Mouse (Mus musculus) hindbrain, embryonic 12.5 days (tissue): ENCODE measurements at regions not wholly inside any gene's neighbourhood (a gene's known extent, or its start where the extent isn't known, plus 50 kb on each side); places are given as distances from the start of the nearest gene placed in this dataset.

Source experiments
- ATAC-seq: fragments of 200-750 bp; cut with Nextera tagmentation; 2 replicates; pipeline ENCODE4 v1.8.0; 2017; ENCODE audit warnings: moderate TSS enrichment; ENCODE audit not compliant: low FRiP score
- H3K27ac ChIP-seq: fragments of 300-500 bp; sonication (generic); 2 replicates; pipeline ENCODE4 v1.5.1; 2016; ENCODE audit warnings: mild to moderate bottlenecking
- H3K27me3 ChIP-seq: fragments of 300-500 bp; sonication (generic); 2 replicates; pipeline ENCODE4 v1.6.1; 2016; ENCODE audit warnings: mild to moderate bottlenecking
- H3K36me3 ChIP-seq: fragments of 300-500 bp; sonication (generic); 2 replicates; pipeline ENCODE4 v1.6.1; 2016; ENCODE audit warnings: mild to moderate bottlenecking
- H3K4me1 ChIP-seq: fragments of 300-500 bp; sonication (generic); 2 replicates; pipeline ENCODE4 v1.6.1; 2016
- H3K4me2 ChIP-seq: fragments of 300-500 bp; sonication (generic); replicated peaks from 2 replicates; pipeline ENCODE4 v1.6.1; 2016; ENCODE audit warnings: mild to moderate bottlenecking
- H3K4me3 ChIP-seq: fragments of 300-500 bp; sonication (generic); 2 replicates; pipeline ENCODE4 v1.5.1; 2016; ENCODE audit warnings: mild to moderate bottlenecking
- H3K9ac ChIP-seq: fragments of 300-500 bp; sonication (generic); 2 replicates; pipeline ENCODE4 v1.6.1; 2016; ENCODE audit warnings: mild to moderate bottlenecking, moderate library complexity
- H3K9me3 ChIP-seq: fragments of 300-500 bp; sonication (generic); replicated peaks from 2 replicates; pipeline ENCODE4 v1.6.1; 2016; ENCODE audit warnings: mild to moderate bottlenecking
- WGBS: fragments of 180-500 bp; shearing (Covaris S2); methylation state at CpG from one replicate; pipeline ENCODE4 v1.1.7; 2016; 5-methylcytosine and 5-hydroxymethylcytosine counted together

- H3K4me1 ChIP-seq = no peaks in the 10 kb centered on the region
- H3K27me3 ChIP-seq = no peaks in the 10 kb centered on the region
- ATAC-seq = no peak
- no peak overlapping the region for H3K27ac ChIP-seq
- H3K36me3 ChIP-seq = no peaks in the 10 kb centered on the region
- H3K9me3 ChIP-seq = no peaks in the 10 kb centered on the region
- no peak overlapping the region for H3K4me3 ChIP-seq
- H3K4me2 ChIP-seq = no peak overlapping the region
- H3K9ac ChIP-seq = no peak overlapping the region
- WGBS = 88% methylated on average over 7 of the region's 7 CpGs
Measured at GRCm38 (mm10) chr15:72323158-72323557, 1511.2 kb upstream of the Gm6569 start.

GRCm38 (mm10) chr15:72331262-72331661 is 1503.1 kb upstream of the Gm6569 start:
- no peak for ATAC-seq
- Histone ChIP-seq H3K9ac (no peak overlapping the region), H3K4me1 (no peaks in the 10 kb centered on the region; the same call in 1 of the 2 replicates), H3K4me3 (no peak overlapping the region), H3K27me3 (no peaks in the 10 kb centered on the region), H3K36me3 (no peaks in the 10 kb centered on the region), H3K27ac (no peak overlapping the region), H3K9me3 (no peaks in the 10 kb centered on the region), H3K4me2 (no peak overlapping the region)
- 70% methylated on average over 4 of the region's 4 CpGs for WGBS

- Histone ChIP-seq H3K27me3 (no peaks in the 10 kb centered on the region), H3K4me3 (no peak overlapping the region), H3K9me3 (no peaks in the 10 kb centered on the region), H3K36me3 (no peaks in the 10 kb centered on the region), H3K9ac (no peak overlapping the region), H3K27ac (no peak overlapping the region), H3K4me2 (no peak overlapping the region), H3K4me1 (no peaks in the 10 kb centered on the region; the same call in 1 of the 2 replicates)
- ATAC-seq = no peak
- 67% methylated on average over 4 of the region's 4 CpGs for WGBS
Measured at GRCm38 (mm10) chr15:72334497-72334896, 1499.9 kb upstream of the Gm6569 start.

- WGBS = 81% methylated on average over 1 of the region's 1 CpGs
- H3K9me3 ChIP-seq = no peaks in the 10 kb centered on the region
- H3K9ac ChIP-seq = no peak overlapping the region
- H3K4me2 ChIP-seq = no peak overlapping the region
- H3K27ac ChIP-seq = no peak overlapping the region
- H3K27me3 ChIP-seq = no peaks in the 10 kb centered on the region
- H3K4me1 ChIP-seq = no peaks in the 10 kb centered on the region
- H3K36me3 ChIP-seq = no peaks in the 10 kb centered on the region
- no peak for ATAC-seq
- H3K4me3 ChIP-seq = no peak overlapping the region
Measured at GRCm38 (mm10) chr15:72339629-72340028, 1494.7 kb upstream of the Gm6569 start.

DNA sequence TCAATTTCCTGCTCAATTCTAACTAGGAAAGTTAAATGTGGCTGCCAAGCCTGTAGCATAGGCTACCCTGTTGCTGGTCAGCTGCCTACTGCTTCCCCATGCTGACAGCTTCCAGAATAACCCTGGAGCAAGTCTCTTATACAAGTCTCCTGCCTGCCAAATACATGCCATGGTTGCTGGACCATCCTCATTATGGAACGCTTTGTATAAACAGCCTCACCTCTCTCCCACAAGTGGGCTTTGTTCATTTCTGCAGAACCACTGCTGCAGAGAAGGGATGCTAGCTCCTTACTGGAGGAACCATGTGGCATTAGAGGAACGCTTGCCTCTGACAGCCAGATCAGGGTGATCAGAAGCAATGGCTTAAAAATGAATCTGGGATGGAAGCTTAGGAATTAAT is 1492.4 kb upstream of the Gm6569 start:
- H3K4me1 ChIP-seq = no peaks in the 10 kb centered on the region
- H3K4me3 ChIP-seq = no peak overlapping the region
- no peaks in the 10 kb centered on the region for H3K27me3 ChIP-seq
- H3K9me3 ChIP-seq = no peaks in the 10 kb centered on the region
- H3K4me2 ChIP-seq = no peak overlapping the region
- ATAC-seq = no peak
- no peak overlapping the region for H3K27ac ChIP-seq
- WGBS = 84% methylated on average over 2 of the region's 2 CpGs
- no peaks in the 10 kb centered on the region for H3K36me3 ChIP-seq
- no peak overlapping the region for H3K9ac ChIP-seq

DNA sequence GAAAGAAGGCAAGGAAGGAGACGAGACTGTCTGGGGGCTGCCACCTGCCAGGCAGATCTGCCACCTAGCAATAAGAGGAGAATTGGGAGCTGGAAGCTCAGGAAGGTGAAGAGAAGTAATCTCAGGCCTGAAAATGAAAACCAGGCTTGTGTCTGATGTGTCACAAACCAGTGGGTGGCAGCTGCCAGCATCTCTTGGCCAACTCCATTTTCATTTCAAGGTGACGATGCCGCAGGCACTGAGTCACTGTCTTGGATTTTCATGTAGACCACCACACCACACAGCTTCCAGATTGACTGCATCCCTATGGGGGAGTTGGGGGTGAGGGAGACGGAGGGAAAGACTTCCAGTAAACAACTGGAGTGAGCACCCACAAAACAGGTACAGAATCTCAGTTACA is 1491.9 kb upstream of the Gm6569 start:
- no peak for ATAC-seq
- Histone ChIP-seq H3K9me3 (no peaks in the 10 kb centered on the region), H3K36me3 (no peaks in the 10 kb centered on the region), H3K27ac (no peak overlapping the region), H3K4me3 (no peak overlapping the region), H3K4me1 (no peaks in the 10 kb centered on the region), H3K9ac (no peak overlapping the region), H3K27me3 (no peaks in the 10 kb centered on the region), H3K4me2 (no peak overlapping the region)
- 78% methylated on average over 4 of the region's 4 CpGs for WGBS

DNA sequence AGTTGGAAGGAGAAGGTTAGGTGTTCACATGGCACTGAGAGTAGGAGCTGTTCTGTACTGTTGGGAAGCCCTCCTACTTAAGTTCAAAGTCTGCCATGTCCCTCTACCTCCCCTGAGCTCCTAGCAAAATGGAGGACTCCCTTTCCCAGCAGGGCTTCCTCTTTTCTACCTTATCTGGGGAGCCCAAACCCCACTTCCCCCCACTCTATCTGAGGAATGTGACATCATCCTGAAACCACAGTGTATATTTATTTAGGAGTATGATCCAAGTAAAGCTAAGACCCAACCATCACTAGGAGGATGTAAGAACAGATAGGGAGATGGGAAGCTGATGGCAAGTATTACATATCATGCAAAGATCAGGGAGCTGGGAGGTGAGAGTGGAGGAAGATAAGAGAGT is 1490.6 kb upstream of the Gm6569 start:
- ATAC-seq = no peak
- Histone ChIP-seq H3K4me1 (no peaks in the 10 kb centered on the region), H3K4me3 (no peak overlapping the region), H3K9me3 (no peaks in the 10 kb centered on the region), H3K4me2 (no peak overlapping the region), H3K36me3 (no peaks in the 10 kb centered on the region), H3K27me3 (no peaks in the 10 kb centered on the region), H3K9ac (no peak overlapping the region), H3K27ac (no peak overlapping the region)

GRCm38 (mm10) chr15:72353371-72353770 is 1481.0 kb upstream of the Gm6569 start:
- Histone ChIP-seq H3K4me1 (no peaks in the 10 kb centered on the region), H3K36me3 (no peaks in the 10 kb centered on the region), H3K27ac (no peak overlapping the region), H3K27me3 (no peaks in the 10 kb centered on the region), H3K4me2 (no peak overlapping the region), H3K4me3 (no peak overlapping the region), H3K9me3 (no peaks in the 10 kb centered on the region), H3K9ac (no peak overlapping the region)
- 91% methylated on average over 4 of the region's 4 CpGs for WGBS
- ATAC-seq = no peak

DNA sequence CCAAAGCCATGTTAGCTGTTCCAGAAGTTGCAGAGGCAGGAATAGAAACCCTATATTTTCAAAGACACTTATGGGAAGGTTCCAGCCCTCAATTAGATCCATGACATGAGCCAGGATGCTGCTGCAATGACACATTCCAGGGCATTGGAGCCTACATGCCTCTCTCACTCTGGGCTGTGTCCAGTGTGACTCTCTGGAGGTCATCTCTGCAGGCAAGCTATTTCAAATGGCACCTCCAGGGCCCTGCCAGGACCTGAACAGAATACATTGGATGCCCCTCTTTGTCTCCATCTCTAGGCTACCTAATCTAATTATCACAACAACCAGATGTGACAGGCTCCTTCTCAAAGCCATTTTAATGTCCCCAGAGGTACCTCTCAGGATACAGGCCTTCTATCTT is 1478.7 kb upstream of the Gm6569 start:
- H3K9ac ChIP-seq = no peak overlapping the region
- H3K36me3 ChIP-seq = no peaks in the 10 kb centered on the region
- no peaks in the 10 kb centered on the region for H3K4me1 ChIP-seq
- H3K9me3 ChIP-seq = no peaks in the 10 kb centered on the region
- no peak overlapping the region for H3K27ac ChIP-seq
- no peaks in the 10 kb centered on the region for H3K27me3 ChIP-seq
- no peak for ATAC-seq
- no peak overlapping the region for H3K4me2 ChIP-seq
- H3K4me3 ChIP-seq = no peak overlapping the region

GRCm38 (mm10) chr15:72359636-72360035 is 1474.7 kb upstream of the Gm6569 start:
- Histone ChIP-seq H3K4me2 (no peak overlapping the region), H3K9me3 (no peaks in the 10 kb centered on the region), H3K4me3 (no peak overlapping the region), H3K36me3 (no peaks in the 10 kb centered on the region), H3K27me3 (no peaks in the 10 kb centered on the region), H3K9ac (no peak overlapping the region), H3K4me1 (no peaks in the 10 kb centered on the region), H3K27ac (no peak overlapping the region)
- WGBS = 90% methylated on average over 6 of the region's 6 CpGs
- ATAC-seq = no peak

- H3K4me1 ChIP-seq = no peaks in the 10 kb centered on the region
- H3K9ac ChIP-seq = no peak overlapping the region
- H3K27me3 ChIP-seq = no peaks in the 10 kb centered on the region
- H3K36me3 ChIP-seq = no peaks in the 10 kb centered on the region
- H3K4me2 ChIP-seq = no peak overlapping the region
- no peak overlapping the region for H3K4me3 ChIP-seq
- no peak overlapping the region for H3K27ac ChIP-seq
- no peaks in the 10 kb centered on the region for H3K9me3 ChIP-seq
- no peak for ATAC-seq
- WGBS = 91% methylated on average over 3 of the region's 3 CpGs
Measured at GRCm38 (mm10) chr15:72360049-72360448, 1474.3 kb upstream of the Gm6569 start.

GRCm38 (mm10) chr15:72360463-72361030 is 1473.8 kb upstream of the Gm6569 start:
- no peak overlapping the region for H3K27ac ChIP-seq
- H3K36me3 ChIP-seq = no peaks in the 10 kb centered on the region
- ATAC-seq = no peak
- H3K4me2 ChIP-seq = no peak overlapping the region
- H3K4me1 ChIP-seq = no peaks in the 10 kb centered on the region
- no peak overlapping the region for H3K9ac ChIP-seq
- H3K4me3 ChIP-seq = no peak overlapping the region
- H3K9me3 ChIP-seq = no peaks in the 10 kb centered on the region
- 93% methylated on average over 4 of the region's 4 CpGs for WGBS
- H3K27me3 ChIP-seq = no peaks in the 10 kb centered on the region

GRCm38 (mm10) chr15:72373041-72373440 is 1461.3 kb upstream of the Gm6569 start:
- Histone ChIP-seq H3K4me3 (no peak overlapping the region), H3K4me2 (no peak overlapping the region), H3K36me3 (no peaks in the 10 kb centered on the region), H3K27me3 (no peaks in the 10 kb centered on the region), H3K4me1 (no peaks in the 10 kb centered on the region), H3K9me3 (no peaks in the 10 kb centered on the region), H3K27ac (no peak overlapping the region), H3K9ac (no peak overlapping the region)
- ATAC-seq = no peak
- 91% methylated on average over 4 of the region's 4 CpGs for WGBS

GRCm38 (mm10) chr15:72377201-72377600 is 1457.2 kb upstream of the Gm6569 start:
- no peaks in the 10 kb centered on the region for H3K27me3 ChIP-seq
- H3K4me2 ChIP-seq = no peak overlapping the region
- ATAC-seq = no peak
- H3K9me3 ChIP-seq = no peaks in the 10 kb centered on the region
- H3K36me3 ChIP-seq = no peaks in the 10 kb centered on the region
- H3K4me1 ChIP-seq = no peaks in the 10 kb centered on the region
- H3K27ac ChIP-seq = no peak overlapping the region
- H3K4me3 ChIP-seq = no peak overlapping the region
- no peak overlapping the region for H3K9ac ChIP-seq
